Mouse (Mus musculus): ENCODE measurements at regions not wholly inside any gene's neighbourhood (a gene's known extent, or its start where the extent isn't known, plus 50 kb on each side); places are given as distances from the start of the nearest gene placed in this dataset.
"Not testable (repeated sequence)": the region's sequence is repeated elsewhere in the genome, so short reads cannot be mapped to it uniquely, and the experiment has no call there.

DNA sequence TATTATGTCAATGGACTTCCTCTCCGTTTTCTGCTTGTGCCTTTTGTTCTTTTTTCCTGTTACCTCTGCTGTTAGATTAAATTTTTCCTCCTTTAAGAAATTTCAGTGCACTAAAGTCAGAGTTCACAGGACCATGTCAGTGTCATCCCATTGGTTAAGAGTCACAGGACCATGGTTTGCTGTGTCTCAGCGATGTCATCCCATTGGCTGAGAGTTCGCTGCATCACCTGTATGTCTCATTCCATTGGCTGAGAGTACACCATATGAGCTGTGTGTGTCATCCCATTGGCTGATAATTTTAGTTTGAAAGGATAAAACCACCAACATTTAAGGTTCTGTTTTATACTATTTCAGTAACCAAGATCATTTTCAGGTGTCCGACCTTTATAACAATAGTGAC, 50.7 kb upstream of the Jade1 start:
- H3K27ac ChIP-seq: no peak overlapping the region
- ATAC-seq: no peak
- no peaks in the 10 kb centered on the region for H3K27me3 ChIP-seq
- H3K9me3 ChIP-seq (replicated peaks): no peaks in the 10 kb centered on the region
- 95% methylated on average over 4 of the region's 4 CpGs for WGBS
- H3K9ac ChIP-seq: no peak overlapping the region
- no peak overlapping the region for H3K4me2 ChIP-seq
- no peaks in the 10 kb centered on the region for H3K4me1 ChIP-seq
- H3K4me3 ChIP-seq: no peak overlapping the region
- H3K36me3 ChIP-seq (ENCODE audit: poor library complexity, severe bottlenecking): no peaks in the 10 kb centered on the region

DNA sequence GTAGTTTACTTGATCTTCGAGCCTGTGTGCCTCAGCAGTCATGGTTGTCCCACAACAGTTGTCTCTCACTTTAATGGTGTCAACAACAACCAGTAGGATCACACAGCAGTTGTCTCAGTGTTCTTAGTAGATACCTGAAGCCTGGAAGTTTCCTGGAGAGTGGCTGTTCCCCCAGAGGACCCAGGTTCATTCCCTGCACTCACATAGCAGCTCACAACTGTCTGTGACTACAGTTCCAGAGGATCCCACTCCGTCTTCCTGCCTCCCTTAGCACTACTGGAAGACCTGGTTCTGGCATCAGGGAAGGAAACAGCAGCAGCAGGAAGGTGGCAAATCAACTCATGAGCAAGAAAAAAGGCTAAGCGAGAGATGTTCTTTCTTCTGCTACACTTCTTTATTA, 53.4 kb upstream of the Jade1 start:
- no peak overlapping the region for H3K9ac ChIP-seq
- 92% methylated on average over 3 of the region's 3 CpGs for WGBS
- no peaks in the 10 kb centered on the region for H3K4me1 ChIP-seq
- no peak overlapping the region for H3K4me3 ChIP-seq
- H3K4me2 ChIP-seq: no peak overlapping the region
- H3K27ac ChIP-seq: no peak overlapping the region
- no peaks in the 10 kb centered on the region for H3K9me3 ChIP-seq (replicated peaks)
- no peaks in the 10 kb centered on the region for H3K36me3 ChIP-seq (ENCODE audit: poor library complexity, severe bottlenecking)
- H3K27me3 ChIP-seq: no peaks in the 10 kb centered on the region
- ATAC-seq: no peak

DNA sequence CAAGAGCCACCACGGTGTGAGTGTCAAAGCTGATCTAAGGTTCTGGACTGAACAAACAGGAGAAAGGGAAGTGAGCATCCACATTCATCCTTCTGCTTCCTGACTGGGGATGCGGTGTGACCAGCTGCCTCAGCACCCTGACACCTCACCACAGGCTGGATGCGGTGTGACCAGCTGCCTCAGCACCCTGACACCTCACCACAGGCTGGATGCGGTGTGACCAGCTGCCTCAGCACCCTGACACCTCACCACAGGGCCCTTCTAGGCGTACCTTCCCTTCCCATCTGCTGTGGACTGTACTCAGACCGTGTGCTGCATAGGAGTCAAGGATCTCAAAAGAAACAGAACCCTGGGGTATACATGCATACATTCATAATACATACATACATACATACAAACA, 53.9 kb upstream of the Jade1 start:
- not testable (repeated sequence) for ATAC-seq; H3K27ac ChIP-seq; H3K9me3 ChIP-seq (replicated peaks)

DNA sequence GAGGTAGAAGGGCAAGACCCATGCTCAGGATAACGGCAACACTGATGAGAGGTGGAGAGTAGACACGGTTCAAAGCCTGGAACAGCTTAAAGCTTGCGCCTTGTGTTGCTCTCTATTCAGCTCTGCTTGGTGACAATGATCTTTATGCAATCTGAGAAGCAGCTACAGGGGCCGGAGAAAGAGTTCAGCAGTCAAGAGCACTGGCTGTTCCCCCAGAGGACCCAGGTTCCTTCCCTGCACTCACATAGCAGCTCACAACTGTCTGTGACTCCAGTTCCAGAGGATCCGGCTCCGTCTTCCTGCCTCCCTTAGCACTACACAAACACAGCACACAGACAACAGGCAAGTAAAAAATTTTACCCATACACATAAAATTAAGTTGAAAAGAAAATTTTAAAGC, 54.4 kb upstream of the Jade1 start:
- no peak overlapping the region for H3K9ac ChIP-seq
- H3K27me3 ChIP-seq: no peaks in the 10 kb centered on the region
- H3K4me1 ChIP-seq: no peaks in the 10 kb centered on the region
- H3K9me3 ChIP-seq (replicated peaks): no peaks in the 10 kb centered on the region
- 77% methylated on average over 6 of the region's 6 CpGs for WGBS
- no peaks in the 10 kb centered on the region for H3K36me3 ChIP-seq (ENCODE audit: poor library complexity, severe bottlenecking)
- no peak overlapping the region for H3K4me3 ChIP-seq
- no peak overlapping the region for H3K27ac ChIP-seq
- no peak for ATAC-seq
- H3K4me2 ChIP-seq: no peak overlapping the region

More for the DNA sequence above, 53.9 kb upstream of the Jade1 start:
- H3K27me3 ChIP-seq; H3K4me1 ChIP-seq; H3K36me3 ChIP-seq (ENCODE audit: poor library complexity, severe bottlenecking); H3K4me3 ChIP-seq; H3K9ac ChIP-seq; H3K4me2 ChIP-seq: not testable (repeated sequence)
- 83% methylated on average over 6 of the region's 6 CpGs for WGBS

DNA sequence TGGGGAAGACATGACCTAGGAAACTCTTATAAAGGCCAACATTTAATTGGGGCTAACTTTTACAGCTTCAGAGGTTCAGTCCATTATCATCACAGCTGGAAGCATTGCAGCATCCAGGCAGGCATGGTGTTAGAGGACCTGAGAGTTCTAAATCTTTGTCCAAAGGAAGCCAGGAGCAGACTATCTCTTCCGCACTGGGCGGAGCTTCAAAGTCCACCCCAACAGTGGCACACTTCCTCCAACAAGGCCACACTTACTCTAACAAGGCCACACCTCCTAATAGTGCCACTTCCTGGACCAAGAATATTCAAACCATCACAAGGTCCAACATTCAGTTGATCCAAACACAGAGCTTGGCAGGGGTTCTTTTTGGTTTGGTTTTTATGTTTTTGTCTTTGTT, 55.9 kb upstream of the Jade1 start:
- 94% methylated on average over 2 of the region's 2 CpGs for WGBS
- no peak overlapping the region for H3K4me2 ChIP-seq
- no peak overlapping the region for H3K27ac ChIP-seq
- H3K9me3 ChIP-seq (replicated peaks): no peaks in the 10 kb centered on the region
- no peaks in the 10 kb centered on the region for H3K4me1 ChIP-seq
- no peak for ATAC-seq
- no peak overlapping the region for H3K9ac ChIP-seq
- no peaks in the 10 kb centered on the region for H3K36me3 ChIP-seq (ENCODE audit: poor library complexity, severe bottlenecking)
- H3K4me3 ChIP-seq: no peak overlapping the region
- no peaks in the 10 kb centered on the region for H3K27me3 ChIP-seq

DNA sequence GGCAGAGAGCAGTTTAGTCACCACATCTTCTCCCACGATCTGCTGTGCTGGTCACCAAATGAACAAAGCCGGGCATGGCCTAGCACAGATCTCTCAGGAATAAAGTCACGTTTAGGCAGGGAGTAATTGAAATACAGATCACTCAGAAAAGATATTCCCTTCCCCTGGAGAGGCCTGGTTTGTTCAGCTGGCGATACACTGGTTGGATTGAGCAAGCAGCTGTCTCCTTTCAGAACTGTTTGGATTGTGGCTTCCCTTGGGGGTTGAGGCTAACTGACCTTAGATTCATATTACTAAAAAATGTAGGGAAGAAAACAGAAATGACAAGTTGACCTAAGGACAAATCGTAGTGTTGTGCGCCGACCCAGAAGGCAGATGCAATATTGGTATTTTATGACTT, 56.7 kb upstream of the Jade1 start:
- Histone ChIP-seq H3K9ac (no peak overlapping the region), H3K27me3 (no peaks in the 10 kb centered on the region), H3K4me3 (no peak overlapping the region), H3K4me1 (no peaks in the 10 kb centered on the region), H3K9me3 (replicated peaks) (no peaks in the 10 kb centered on the region), H3K36me3 (ENCODE audit: poor library complexity, severe bottlenecking) (no peaks in the 10 kb centered on the region), H3K27ac (no peak overlapping the region), H3K4me2 (no peak overlapping the region)
- 93% methylated on average over 7 of the region's 7 CpGs for WGBS
- no peak for ATAC-seq

DNA sequence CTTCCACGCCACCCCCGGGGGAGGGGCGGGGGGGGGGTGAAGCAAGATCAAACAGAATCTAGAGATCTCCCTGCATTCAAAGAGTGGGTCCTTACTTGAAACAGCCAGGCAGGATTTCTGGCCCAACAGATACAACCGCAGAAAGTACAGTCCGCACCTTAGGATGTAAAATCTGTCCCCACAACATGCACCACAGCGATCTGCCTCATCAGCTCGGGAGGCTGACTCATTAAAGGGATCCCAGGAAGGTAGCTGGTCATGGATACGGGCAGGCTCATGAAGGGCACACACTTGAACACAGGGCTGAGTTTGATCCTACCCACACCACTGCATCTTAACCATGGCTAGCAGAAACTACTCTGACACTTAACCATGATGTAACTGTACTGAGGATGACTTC, 57.8 kb upstream of the Jade1 start:
- Histone ChIP-seq H3K9me3 (replicated peaks) (no peaks in the 10 kb centered on the region), H3K9ac (no peak overlapping the region), H3K4me1 (no peaks in the 10 kb centered on the region), H3K27ac (no peak overlapping the region), H3K27me3 (no peaks in the 10 kb centered on the region), H3K4me2 (no peak overlapping the region), H3K4me3 (no peak overlapping the region), H3K36me3 (ENCODE audit: poor library complexity, severe bottlenecking) (no peaks in the 10 kb centered on the region)
- WGBS: 68% methylated on average over 8 of the region's 8 CpGs
- no peak for ATAC-seq

DNA sequence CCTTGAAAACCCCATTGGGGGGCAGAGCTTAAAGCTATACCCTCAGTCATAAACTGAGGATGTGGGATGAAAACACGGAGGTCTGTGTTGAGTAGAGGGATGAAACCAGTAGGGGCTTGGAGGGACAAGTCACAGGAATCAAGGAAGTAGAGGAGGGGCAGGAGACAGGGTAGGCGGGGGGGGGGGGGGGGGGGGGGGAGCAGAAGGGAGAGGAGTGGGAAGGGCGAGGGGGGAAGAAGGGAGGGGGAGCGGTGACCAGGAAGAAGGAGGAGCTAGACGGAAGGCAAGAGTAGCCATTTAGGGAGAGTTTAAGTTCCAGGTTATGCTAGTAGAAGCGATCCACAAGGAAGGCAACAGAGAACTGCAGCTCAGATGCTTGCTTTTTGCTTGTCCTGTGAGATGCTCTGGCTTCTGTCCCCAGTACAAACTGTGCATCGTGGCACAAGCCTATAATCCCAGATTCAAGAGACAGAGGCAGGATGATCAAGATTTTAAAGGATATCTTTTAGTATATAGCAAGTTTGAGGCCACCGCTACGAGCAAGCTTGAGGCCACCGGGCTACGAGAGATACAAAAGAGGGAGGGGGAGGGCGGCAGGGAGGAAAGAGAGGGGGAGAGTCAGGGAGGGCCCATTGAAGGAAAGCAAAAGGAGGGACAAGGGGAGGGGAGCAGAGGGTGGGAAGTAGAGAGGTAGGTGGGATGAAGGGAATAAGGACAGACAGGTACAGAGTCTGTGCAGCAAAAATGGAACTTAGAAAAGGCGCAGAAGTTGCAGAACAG, 58.4 kb upstream of the Jade1 start:
- Histone ChIP-seq H3K36me3 (ENCODE audit: poor library complexity, severe bottlenecking) (no peaks in the 10 kb centered on the region), H3K9ac (no peak overlapping the region), H3K27me3 (no peaks in the 10 kb centered on the region), H3K4me2 (no peak overlapping the region), H3K4me3 (no peak overlapping the region), H3K9me3 (replicated peaks) (no peaks in the 10 kb centered on the region), H3K27ac (no peak overlapping the region), H3K4me1 (no peaks in the 10 kb centered on the region)
- 0 out of 2 replicates have a peak, but pooled peaks have one; percentile 16 for ATAC-seq
- 67% methylated on average over 12 of the region's 13 CpGs for WGBS

DNA sequence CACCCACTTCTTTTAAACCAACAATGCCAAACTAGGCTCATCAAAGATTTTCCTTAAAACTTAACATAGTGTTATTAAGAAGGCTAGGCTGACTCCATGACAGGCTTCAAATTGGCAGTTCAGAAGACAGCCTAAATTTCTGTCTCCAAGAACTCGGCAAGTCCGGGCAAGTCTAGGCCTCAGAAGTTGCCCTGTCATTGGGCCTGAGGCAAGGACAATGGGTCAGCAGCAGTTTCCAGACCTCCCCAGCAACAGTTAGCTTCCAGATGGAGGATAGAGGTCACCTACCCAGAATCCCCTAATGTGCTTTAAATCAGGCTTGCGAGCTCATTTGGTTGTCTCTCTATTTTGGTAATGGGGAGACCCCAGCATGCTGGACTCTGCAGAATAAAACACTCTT, 59.6 kb upstream of the Jade1 start:
- no peak overlapping the region for H3K4me3 ChIP-seq
- no peaks in the 10 kb centered on the region for H3K4me1 ChIP-seq
- H3K9me3 ChIP-seq (replicated peaks): no peaks in the 10 kb centered on the region
- H3K36me3 ChIP-seq (ENCODE audit: poor library complexity, severe bottlenecking): no peaks in the 10 kb centered on the region
- H3K27me3 ChIP-seq: no peaks in the 10 kb centered on the region
- no peak overlapping the region for H3K9ac ChIP-seq
- WGBS: 87% methylated on average over 3 of the region's 3 CpGs
- H3K27ac ChIP-seq: no peak overlapping the region
- no peak for ATAC-seq
- no peak overlapping the region for H3K4me2 ChIP-seq

DNA sequence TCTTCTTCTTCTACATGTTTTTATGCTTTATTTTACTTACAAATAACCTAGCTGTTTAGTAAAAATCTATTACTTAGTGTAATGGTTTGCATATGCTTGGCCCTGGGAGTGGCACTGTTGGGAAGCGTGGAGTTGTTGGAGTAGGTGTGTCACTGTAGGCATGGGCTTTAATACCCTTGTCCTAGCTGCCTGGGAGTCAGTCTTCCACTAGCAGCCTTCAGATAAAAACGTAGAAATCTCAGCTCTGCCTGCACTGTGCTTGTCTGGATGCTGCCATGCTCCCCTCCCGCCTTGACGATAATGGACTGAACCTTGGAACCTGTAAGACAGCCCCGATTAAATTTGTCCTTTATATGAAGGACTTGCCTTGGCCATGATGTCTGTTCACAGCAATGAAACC, 60.4 kb upstream of the Jade1 start:
- WGBS: 87% methylated on average over 5 of the region's 5 CpGs
- no peaks in the 10 kb centered on the region for H3K9me3 ChIP-seq (replicated peaks)
- H3K27me3 ChIP-seq: no peaks in the 10 kb centered on the region
- no peak overlapping the region for H3K4me2 ChIP-seq
- no peaks in the 10 kb centered on the region for H3K36me3 ChIP-seq (ENCODE audit: poor library complexity, severe bottlenecking)
- H3K4me3 ChIP-seq: no peak overlapping the region
- H3K27ac ChIP-seq: no peak overlapping the region
- no peaks in the 10 kb centered on the region for H3K4me1 ChIP-seq
- no peak for ATAC-seq
- H3K9ac ChIP-seq: no peak overlapping the region

DNA sequence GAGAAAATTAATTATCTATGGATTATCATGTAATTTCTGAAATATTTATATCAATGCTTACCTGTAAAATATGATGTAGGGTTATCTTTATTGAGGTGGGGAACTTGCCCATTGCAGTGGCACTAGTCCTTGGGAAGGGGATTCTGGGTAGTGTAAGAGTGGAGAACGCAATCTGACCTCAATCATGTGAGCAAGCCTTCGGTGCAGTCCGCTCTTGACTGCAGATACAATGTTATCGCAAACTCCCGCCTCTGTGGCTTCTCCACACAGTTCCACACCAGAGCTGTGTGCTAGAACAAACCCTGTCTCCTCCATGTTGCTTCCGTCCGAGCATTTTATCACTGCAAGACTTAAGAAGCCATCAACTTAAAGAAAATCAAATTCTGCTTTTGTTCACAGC, 62.1 kb upstream of the Jade1 start:
- ATAC-seq: no peak
- no peak overlapping the region for H3K4me2 ChIP-seq
- no peaks in the 10 kb centered on the region for H3K9me3 ChIP-seq (replicated peaks)
- no peak overlapping the region for H3K4me3 ChIP-seq
- H3K27ac ChIP-seq: no peak overlapping the region
- H3K36me3 ChIP-seq (ENCODE audit: poor library complexity, severe bottlenecking): no peaks in the 10 kb centered on the region
- no peak overlapping the region for H3K9ac ChIP-seq
- no peaks in the 10 kb centered on the region for H3K4me1 ChIP-seq
- no peaks in the 10 kb centered on the region for H3K27me3 ChIP-seq
- WGBS: 95% methylated on average over 7 of the region's 7 CpGs

DNA sequence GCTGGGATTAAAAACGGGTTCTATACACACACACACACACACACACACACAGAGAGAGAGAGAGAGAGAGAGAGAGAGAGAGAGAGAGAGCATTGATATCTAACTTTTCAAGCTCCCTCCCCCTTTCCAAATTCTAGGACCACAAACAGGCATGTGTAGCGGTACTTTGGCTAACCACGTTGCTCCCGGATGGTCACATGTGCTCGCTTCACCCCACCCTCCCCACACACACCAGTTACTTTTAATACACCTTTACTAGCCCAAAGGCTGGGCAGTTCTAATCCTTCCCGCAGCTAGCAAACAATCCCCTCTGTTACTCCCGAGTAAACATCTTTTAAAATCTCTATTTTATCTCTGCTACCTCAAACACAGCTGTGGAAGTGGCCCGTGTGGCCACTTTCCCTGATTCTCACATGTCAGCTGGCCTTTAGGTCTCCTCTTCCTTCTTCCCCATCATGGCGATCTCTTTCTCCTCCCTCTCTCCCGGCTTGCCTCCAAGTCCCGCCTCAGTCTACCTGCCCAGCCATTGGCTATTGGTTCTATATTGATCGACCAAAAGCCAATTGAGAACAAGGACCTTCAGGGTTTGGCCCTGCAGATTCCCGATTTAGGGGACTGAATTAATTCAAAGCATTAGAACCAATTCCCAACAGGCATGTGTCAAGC, 62.7 kb upstream of the Jade1 start:
- 91% methylated on average over 13 of the region's 13 CpGs for WGBS
- no peak for ATAC-seq
- no peak overlapping the region for H3K9ac ChIP-seq
- H3K36me3 ChIP-seq (ENCODE audit: poor library complexity, severe bottlenecking): no peaks in the 10 kb centered on the region
- H3K4me3 ChIP-seq: no peak overlapping the region
- H3K9me3 ChIP-seq (replicated peaks): no peaks in the 10 kb centered on the region
- no peak overlapping the region for H3K27ac ChIP-seq
- H3K27me3 ChIP-seq: no peaks in the 10 kb centered on the region
- H3K4me1 ChIP-seq: no peaks in the 10 kb centered on the region
- no peak overlapping the region for H3K4me2 ChIP-seq

All from forebrain, embryonic 13.5 days (tissue).